Mouse (Mus musculus) neural tube, embryonic 14.5 days (tissue): ENCODE results near the gene Gtf2a2. TPM values are rescaled to one million over a fixed set of nuclear protein-coding genes. Genes with fewer than 3 reads are reported as not detected.

Experiments
- ATAC-seq: fragments of 200-750 bp; cut with Nextera tagmentation; 2 replicates; pipeline ENCODE4 v1.8.0; 2017; ENCODE audit warnings: low read depth, mild to moderate bottlenecking, moderate TSS enrichment, moderate library complexity
- H3K27ac ChIP-seq: fragments of 300-500 bp; sonication (generic); 2 replicates; pipeline ENCODE4 v1.5.1; 2014; ENCODE audit warnings: low read depth, mild to moderate bottlenecking, control low read depth, low read length, moderate library complexity, mixed read lengths
- H3K27me3 ChIP-seq: fragments of 300-500 bp; sonication (generic); 2 replicates; pipeline ENCODE4 v1.6.1; 2014; ENCODE audit warnings: low read length; ENCODE audit not compliant: control insufficient read depth, insufficient read depth
- H3K36me3 ChIP-seq: fragments of 300-500 bp; sonication (generic); 2 replicates; pipeline ENCODE4 v1.6.1; 2014; ENCODE audit warnings: low read length, mixed read lengths; ENCODE audit not compliant: control insufficient read depth, insufficient read depth
- H3K4me1 ChIP-seq: fragments of 300-500 bp; sonication (generic); 2 replicates; pipeline ENCODE4 v1.6.1; 2014; ENCODE audit warnings: low read length; ENCODE audit not compliant: control insufficient read depth, insufficient read depth
- H3K4me2 ChIP-seq: fragments of 300-500 bp; sonication (generic); 2 replicates; pipeline ENCODE4 v1.6.1; 2014; ENCODE audit warnings: mild to moderate bottlenecking, low read depth, low read length, control low read depth
- H3K4me3 ChIP-seq: fragments of 300-500 bp; sonication (generic); 2 replicates; pipeline ENCODE4 v1.5.1; 2014; ENCODE audit warnings: low read depth, low read length, control low read depth, mixed read lengths
- H3K9ac ChIP-seq: fragments of 300-500 bp; sonication (generic); replicated peaks from 2 replicates; pipeline ENCODE4 v1.6.1; 2014; ENCODE audit warnings: low read depth, mild to moderate bottlenecking, control low read depth, low read length, mixed read lengths
- H3K9me3 ChIP-seq: fragments of 300-500 bp; sonication (generic); 2 replicates; pipeline ENCODE4 v1.6.1; 2016; ENCODE audit warnings: low read length; ENCODE audit not compliant: control insufficient read depth
- WGBS: fragments of 180-500 bp; shearing (Covaris S2); extraction: QIAGEN DNeasy Blood & Tissue Kit; methylation state at CpG from one replicate; pipeline ENCODE4 v1.1.7; 2014; 5-methylcytosine and 5-hydroxymethylcytosine counted together
- polyA plus RNA-seq: library from polyadenylated mRNA; unstranded; fragments of >200 nt; fragmentation: Nextera tagmentation; extraction: Ambion mirVana; gene quantifications from 2 replicates; pipeline ENCODE4 v1.2.1, GENCODE M21; 2014

Gtf2a2 gene
- polyA plus RNA-seq, 1 experiment from 2014 or later, result 238 TPM

DNA sequence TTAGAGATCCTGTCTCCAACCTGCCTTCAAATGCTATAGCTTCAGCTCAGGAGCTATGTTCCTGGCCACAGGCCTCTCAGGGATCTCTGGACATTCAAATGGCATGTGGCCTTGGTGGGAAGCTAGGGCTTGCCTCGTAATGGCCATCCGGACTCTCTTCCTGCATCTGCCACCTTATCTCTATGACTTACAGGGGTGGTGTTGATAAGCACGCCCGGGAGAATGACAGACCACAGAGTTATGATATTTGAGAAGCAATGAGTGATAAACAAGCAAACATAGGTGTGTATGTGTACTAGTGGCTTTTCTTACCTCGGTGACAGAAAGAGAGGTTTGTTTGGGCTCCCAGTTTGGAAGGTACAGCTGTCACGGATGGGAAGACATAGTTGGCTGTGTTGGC lies 33.9 kb downstream of the Gtf2a2 start:
- Histone ChIP-seq H3K9me3 (no peaks in the 10 kb centered on the region), H3K27ac (no peak overlapping the region), H3K36me3 (no peaks in the 10 kb centered on the region), H3K4me1 (no peaks in the 10 kb centered on the region), H3K4me2 (no peak overlapping the region), H3K9ac (no peak overlapping the region), H3K27me3 (no peaks in the 10 kb centered on the region), H3K4me3 (no peak overlapping the region)
- no peak for ATAC-seq
- WGBS, result 93% methylated on average over 6 of the region's 6 CpGs

DNA sequence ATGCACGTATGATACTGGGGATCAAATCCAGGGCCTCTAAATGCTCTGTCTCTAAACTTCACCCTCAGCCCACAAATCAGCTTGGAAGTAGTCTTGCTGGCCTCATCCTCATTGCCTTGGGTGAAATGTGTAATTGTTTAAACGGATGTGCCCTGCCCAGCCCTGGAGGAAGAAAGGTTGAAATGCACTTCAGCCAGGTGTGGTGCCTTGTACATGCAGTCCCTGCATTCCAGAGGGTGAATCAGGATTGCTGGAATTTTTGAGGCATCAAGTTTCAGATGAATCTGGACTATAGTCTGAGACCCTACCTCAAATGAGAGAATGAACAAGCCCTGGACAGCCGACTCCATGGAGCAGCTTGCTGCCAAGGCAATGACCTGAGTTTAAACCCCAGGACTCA lies 35.5 kb downstream of the Gtf2a2 start:
- H3K27me3 ChIP-seq, result no peaks in the 10 kb centered on the region
- no peak for ATAC-seq
- no peak overlapping the region for H3K4me2 ChIP-seq
- H3K27ac ChIP-seq, result no peak overlapping the region
- no peaks in the 10 kb centered on the region for H3K36me3 ChIP-seq
- 73% methylated on average over 3 of the region's 3 CpGs for WGBS
- H3K9me3 ChIP-seq, result no peaks in the 10 kb centered on the region
- no peak overlapping the region for H3K9ac ChIP-seq
- H3K4me1 ChIP-seq, result no peaks in the 10 kb centered on the region
- H3K4me3 ChIP-seq, result no peak overlapping the region

DNA sequence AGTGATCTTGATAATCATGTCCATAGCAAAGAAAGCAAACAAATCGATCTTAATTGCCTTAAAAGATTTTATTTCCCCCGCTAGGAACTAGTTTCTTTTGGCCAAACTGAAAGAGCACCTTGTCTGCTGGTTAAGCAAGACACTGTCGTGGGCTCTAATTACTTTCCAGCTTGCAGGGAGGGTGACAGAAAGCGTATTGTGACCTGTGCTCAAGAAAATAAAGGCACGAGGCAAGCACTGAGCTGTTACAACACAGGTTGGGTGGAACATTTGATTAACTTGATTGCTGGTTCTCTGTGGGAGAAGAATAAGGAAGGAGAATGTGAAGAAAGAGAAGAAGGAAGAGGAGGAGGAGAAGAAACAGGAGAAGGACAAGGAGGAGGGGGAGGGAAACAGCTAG lies 35.9 kb downstream of the Gtf2a2 start:
- no peak overlapping the region for H3K4me3 ChIP-seq
- no peaks in the 10 kb centered on the region for H3K9me3 ChIP-seq
- no peak overlapping the region for H3K27ac ChIP-seq
- H3K9ac ChIP-seq, result no peak overlapping the region
- WGBS, result 45% methylated on average over 5 of the region's 5 CpGs
- no peak for ATAC-seq
- H3K27me3 ChIP-seq, result no peaks in the 10 kb centered on the region
- H3K36me3 ChIP-seq, result no peaks in the 10 kb centered on the region
- H3K4me2 ChIP-seq, result no peak overlapping the region
- no peaks in the 10 kb centered on the region for H3K4me1 ChIP-seq

DNA sequence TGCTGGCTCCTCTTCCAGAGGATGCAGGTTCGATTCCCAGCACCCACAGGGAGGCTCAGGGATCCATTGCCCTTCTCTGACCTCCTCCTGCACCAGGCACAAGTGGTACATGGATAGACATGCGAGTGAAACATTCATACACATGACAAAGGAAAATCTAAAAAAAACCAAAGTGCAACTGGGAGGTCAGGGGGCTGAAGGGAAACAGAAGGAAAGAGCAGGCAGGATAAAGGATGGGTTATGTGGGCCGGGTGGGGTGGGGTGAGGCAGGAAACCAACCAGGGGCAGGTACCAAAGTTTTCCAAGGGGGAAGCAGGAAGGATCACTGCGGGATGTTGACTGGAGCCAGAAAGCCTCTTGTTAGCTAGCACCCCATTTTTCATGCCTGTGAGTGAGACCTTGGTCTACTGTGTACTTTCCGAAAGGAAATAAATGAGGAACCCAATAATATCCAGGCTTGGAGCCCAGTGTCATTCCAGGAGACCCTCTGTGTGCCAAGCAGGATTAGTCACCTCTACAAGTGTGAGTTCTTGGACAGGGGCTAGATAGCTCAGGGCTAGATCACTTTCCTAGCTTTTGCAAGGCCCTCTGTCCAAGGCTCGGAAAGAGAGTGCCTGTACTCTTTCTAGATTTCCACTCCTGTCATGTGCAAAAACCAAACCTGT lies 36.5 kb downstream of the Gtf2a2 start:
- no peaks in the 10 kb centered on the region for H3K36me3 ChIP-seq
- no peak overlapping the region for H3K9ac ChIP-seq
- ATAC-seq, result no peak
- H3K4me2 ChIP-seq, result no peak overlapping the region
- H3K9me3 ChIP-seq, result no peaks in the 10 kb centered on the region
- no peak overlapping the region for H3K4me3 ChIP-seq
- WGBS, result 66% methylated on average over 6 of the region's 6 CpGs
- no peaks in the 10 kb centered on the region for H3K4me1 ChIP-seq
- no peak overlapping the region for H3K27ac ChIP-seq
- H3K27me3 ChIP-seq, result no peaks in the 10 kb centered on the region

DNA sequence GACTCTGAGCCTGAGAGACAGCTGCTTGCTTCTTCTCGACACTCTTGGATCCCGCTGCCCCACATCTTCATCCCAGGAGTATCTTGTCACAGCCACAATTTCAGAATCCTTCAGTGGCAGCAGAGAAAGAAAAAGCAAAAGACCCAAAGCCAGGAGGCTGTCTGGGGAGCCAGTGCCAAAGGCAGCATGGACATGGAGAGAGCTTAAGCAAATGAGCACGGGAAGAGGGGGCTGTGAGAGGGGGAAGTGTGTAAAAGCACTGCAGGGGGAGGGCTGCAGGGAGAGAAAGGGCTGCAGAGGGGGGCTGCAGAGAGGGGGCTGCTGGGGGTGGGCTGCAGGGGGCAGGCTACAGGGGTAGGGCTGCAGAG lies 37.0 kb downstream of the Gtf2a2 start:
- no peaks in the 10 kb centered on the region for H3K4me1 ChIP-seq
- 40% methylated on average over 3 of the region's 3 CpGs for WGBS
- no peak for ATAC-seq
- H3K9ac ChIP-seq, result no peak overlapping the region
- H3K4me3 ChIP-seq, result no peak overlapping the region
- no peaks in the 10 kb centered on the region for H3K9me3 ChIP-seq
- H3K27me3 ChIP-seq, result no peaks in the 10 kb centered on the region
- H3K27ac ChIP-seq, result no peak overlapping the region
- no peak overlapping the region for H3K4me2 ChIP-seq
- H3K36me3 ChIP-seq, result no peaks in the 10 kb centered on the region

DNA sequence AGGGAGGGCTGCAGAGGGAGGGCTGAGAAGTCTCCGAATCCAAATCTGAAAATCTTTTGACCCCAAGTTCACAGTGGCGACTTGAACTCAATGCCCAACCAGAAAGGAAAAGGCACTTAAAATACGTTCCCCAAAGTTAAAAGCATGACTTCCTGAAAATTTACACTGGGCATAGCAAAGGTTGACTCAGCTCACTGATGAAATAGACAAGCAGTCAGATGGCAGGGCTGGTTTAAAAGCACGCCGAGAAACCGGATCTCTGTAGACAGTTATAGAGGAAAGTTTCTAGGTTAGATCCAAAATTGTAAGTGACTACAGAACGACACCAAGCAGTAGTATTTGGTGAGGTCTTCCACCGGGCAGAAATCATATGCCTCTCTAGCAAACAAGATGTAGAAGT lies 37.5 kb downstream of the Gtf2a2 start:
- no peaks in the 10 kb centered on the region for H3K9me3 ChIP-seq
- no peaks in the 10 kb centered on the region for H3K27me3 ChIP-seq
- no peak overlapping the region for H3K27ac ChIP-seq
- H3K4me2 ChIP-seq, result no peak overlapping the region
- no peaks in the 10 kb centered on the region for H3K36me3 ChIP-seq
- H3K9ac ChIP-seq, result no peak overlapping the region
- no peaks in the 10 kb centered on the region for H3K4me1 ChIP-seq
- no peak overlapping the region for H3K4me3 ChIP-seq
- ATAC-seq, result no peak
- 63% methylated on average over 8 of the region's 8 CpGs for WGBS

DNA sequence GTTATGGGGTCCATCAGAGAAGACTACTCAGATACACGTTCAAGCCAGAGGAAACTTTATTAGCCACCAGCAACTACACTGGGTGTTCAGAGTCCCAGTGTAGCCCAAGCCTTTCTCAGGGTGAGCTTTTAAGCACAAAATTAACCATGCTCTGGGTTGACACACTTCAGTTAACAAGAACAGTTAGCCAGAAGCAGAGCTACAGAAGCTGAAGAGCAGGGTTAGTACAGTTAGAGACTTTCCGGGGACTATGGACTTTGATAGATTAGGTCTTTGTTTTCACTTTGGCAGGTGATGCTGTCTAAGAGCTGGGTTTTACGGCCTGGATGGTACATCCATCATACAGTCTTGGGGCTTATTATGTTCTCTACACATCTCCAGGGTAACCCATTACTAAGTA lies 40.4 kb downstream of the Gtf2a2 start:
- Histone ChIP-seq H3K9me3 (no peaks in the 10 kb centered on the region), H3K36me3 (no peaks in the 10 kb centered on the region), H3K27ac (no peak overlapping the region), H3K4me3 (no peak overlapping the region), H3K9ac (no peak overlapping the region), H3K4me2 (no peak overlapping the region), H3K4me1 (no peaks in the 10 kb centered on the region), H3K27me3 (no peaks in the 10 kb centered on the region)
- 49% methylated on average over 3 of the region's 3 CpGs for WGBS
- ATAC-seq, result no peak

DNA sequence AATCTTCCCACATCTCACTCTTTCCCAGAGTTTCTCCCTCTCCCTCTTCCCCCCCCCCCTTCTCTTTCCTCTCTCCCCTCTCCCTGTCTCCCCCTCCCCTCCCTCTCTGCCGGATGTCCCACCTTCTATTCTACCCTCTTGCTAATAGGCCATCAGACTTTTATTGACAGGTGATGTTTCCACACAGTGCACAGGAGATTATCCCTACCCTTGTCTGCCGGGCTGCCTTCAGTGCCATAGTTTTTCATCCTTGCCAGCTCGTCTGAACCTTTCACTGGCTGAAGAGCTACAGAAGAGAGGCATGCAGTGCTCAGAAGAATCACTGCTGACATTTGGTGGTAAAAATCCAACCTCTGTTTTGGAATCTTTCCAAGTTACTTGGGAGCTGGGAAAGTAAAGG lies 41.1 kb downstream of the Gtf2a2 start:
- H3K4me2 ChIP-seq, result no peak overlapping the region
- no peaks in the 10 kb centered on the region for H3K36me3 ChIP-seq
- no peaks in the 10 kb centered on the region for H3K4me1 ChIP-seq
- no peak overlapping the region for H3K4me3 ChIP-seq
- H3K27ac ChIP-seq, result no peak overlapping the region
- H3K9ac ChIP-seq, result no peak overlapping the region
- H3K9me3 ChIP-seq, result no peaks in the 10 kb centered on the region
- no peak for ATAC-seq
- H3K27me3 ChIP-seq, result no peaks in the 10 kb centered on the region
- 36% methylated on average over 3 of the region's 3 CpGs for WGBS

DNA sequence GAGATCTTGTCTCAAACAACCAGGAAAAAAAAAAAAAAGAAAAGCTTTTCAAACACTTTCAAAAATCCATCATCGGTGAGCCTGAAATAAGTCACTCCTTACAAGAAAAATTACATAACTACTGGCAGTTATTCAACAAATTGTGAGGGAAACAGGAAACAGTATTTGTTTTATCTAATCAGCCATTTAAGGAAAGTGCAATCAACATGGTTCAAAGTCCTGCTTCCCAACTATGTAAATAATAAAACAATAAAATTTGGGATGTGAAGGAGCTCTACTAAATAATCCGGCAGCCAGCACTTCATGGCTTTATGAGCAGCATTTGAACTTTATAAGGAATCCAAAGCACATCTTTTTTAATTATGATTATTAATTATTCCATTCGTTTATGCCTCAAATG lies 49.7 kb downstream of the Gtf2a2 start:
- no peak overlapping the region for H3K27ac ChIP-seq
- no peaks in the 10 kb centered on the region for H3K27me3 ChIP-seq
- no peaks in the 10 kb centered on the region for H3K4me1 ChIP-seq
- H3K9me3 ChIP-seq, result no peaks in the 10 kb centered on the region
- 87% methylated on average over 3 of the region's 3 CpGs for WGBS
- no peak for ATAC-seq
- H3K36me3 ChIP-seq, result no peaks in the 10 kb centered on the region
- H3K4me3 ChIP-seq, result no peak overlapping the region
- H3K9ac ChIP-seq, result no peak overlapping the region
- no peak overlapping the region for H3K4me2 ChIP-seq
